Mouse (Mus musculus): ENCODE data around the gene Fa2h.

The Fa2h gene

GRCm38 (mm10) chr8:111393391-111394363, at the start of gene Fa2h:
Gene Fa2h (minus strand): TSS chr8:111393824.
- peak; percentile 90 for DNase-seq

- peak; percentile 71 for DNase-seq
Observed at GRCm38 (mm10) chr8:111439189-111439588, 45.6 kb upstream of the Fa2h start.

DNA sequence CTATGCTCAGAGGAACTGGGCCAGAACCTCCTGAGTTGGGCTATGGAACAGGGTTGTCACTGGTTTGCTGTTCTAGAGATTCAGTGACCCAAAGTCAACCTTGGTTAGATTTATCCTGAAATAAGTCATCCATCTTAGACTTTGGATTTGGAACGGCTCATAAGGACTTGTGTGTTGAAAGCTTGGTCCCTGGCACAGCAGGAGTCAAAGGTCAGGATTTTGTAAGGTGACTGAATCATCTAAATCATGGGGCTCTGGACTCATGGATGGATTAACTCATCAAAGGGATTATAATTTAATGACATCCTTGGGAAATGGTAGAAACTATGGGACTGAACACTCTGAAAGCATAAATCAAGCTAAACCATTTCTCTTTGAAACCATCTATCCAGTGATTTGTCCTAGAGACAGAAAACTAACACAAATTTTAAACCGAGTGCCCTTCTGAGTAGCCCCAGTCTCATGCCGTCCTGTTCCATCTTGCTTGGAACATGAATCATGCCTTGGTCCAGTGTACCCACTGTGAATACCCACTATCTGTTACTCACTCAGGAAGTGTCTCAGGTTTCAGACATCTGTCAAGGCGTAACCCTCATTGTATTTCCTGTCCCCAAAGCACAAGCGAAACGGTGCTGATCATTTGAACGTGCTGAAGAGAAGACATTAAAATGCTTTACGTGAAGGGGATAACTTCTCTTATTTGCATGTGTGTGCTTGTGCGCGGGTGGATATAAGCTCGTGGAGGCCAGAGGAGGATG, 41.6 kb upstream of the Fa2h start:
- peak; percentile 41 for DNase-seq

GRCm38 (mm10) chr8:111424646-111425045, 31.0 kb upstream of the Fa2h start:
- no peak for DNase-seq

DNA sequence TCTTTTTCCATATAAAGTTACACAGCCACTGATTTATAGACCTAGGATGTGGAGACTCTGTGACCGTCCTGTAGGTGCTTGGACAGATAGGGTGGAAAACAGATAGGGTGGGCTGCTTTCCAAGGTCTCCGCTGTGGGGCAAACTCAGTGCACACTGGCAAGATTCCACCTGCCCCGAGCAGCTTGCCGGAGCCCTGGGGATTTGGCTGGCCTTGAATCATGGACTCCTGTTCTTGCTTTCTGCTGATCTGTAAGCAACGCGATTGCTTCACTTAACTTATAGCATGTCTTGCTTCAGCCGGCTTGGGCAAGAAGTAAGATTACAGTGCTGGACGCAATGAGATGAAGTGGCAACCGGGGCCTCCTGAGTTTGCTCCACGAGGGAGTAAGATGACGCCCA, 30.6 kb upstream of the Fa2h start:
- no peak for DNase-seq

GRCm38 (mm10) chr8:111422614-111423013, 29.0 kb upstream of the Fa2h start:
- DNase-seq: no peak

GRCm38 (mm10) chr8:111419171-111419570, 25.5 kb upstream of the Fa2h start:
- no peak for DNase-seq

DNA sequence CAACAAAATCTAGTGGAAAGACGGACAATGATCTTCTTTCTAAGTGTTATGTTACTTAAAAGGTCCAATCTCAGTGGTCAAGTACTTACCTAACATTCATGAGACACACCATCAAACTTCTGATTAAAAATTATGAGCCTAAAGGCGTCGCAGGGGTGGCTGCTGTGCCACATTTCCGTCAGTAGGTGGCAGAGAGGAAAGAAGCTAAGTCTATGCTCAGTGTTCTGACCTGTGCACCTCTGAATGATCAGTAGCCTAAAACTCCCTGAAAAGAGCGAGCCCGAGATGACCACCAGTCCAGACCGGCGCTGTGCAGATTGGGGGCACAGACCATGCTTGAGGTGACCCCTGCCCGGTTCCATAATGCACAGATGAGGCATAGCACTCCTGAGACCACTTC, 25.0 kb upstream of the Fa2h start:
- peak; percentile 16 for DNase-seq

GRCm38 (mm10) chr8:111417222-111417621, 23.6 kb upstream of the Fa2h start:
- no peak for DNase-seq

DNA sequence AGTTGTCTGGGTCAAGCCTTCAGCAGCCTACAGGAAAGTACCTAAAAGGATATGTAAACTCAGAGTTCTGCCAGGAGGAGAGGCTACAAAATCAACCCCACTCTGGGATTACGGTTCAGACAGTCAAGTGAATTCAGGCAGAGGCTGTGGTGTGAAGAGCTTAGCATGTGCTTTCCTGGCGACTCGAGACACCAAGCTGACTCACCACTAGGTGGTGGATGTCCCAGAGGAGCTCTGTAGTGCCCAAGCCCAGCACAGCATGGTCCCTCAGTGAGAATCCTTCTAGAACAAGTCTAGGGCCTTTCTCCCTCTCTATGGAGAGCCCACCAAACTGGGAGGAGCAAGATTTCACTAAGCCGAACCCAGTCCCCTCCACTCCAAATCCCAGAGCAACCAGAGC, 9.8 kb upstream of the Fa2h start:
- no peak for DNase-seq

DNA sequence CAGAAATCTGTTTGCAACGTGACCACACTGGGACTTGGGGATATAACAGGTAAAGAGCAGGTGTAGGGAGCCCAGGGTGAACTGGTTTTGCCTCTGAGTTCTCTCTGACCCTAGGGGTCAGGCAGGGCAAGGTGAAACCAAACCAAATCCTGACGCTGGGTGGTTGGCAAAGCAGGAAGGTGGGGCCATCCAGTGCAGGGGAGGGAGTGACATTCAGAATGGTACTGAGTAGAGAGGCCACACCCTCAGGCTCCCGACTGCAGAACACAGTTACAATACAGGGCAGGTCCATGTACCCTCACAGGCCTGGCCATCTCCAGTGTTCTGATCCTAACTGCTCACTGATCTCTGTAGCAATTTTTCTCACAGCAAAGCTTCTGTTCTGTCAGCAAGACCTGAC, 2.4 kb downstream of the Fa2h start:
- peak; percentile 40 for DNase-seq

DNA sequence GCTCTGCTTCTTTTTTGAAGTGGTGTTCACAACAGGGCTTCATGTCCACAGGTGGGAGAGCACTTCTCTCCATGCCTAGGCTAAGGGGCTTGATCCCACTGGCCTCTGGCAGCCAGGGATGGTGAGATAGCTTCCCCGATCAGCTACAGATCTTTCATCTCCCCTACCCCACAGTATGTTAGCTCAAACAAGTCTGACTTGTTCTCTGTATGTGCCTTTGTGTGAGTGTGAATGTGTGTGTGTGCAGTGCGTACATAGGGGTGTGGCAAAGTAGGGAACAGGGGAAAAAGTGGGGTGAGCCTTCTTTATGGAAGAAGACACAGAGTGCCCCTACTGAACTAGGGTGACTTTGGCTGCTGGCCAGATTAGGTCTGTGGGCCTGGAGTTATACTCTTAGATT, 2.8 kb downstream of the Fa2h start:
- DNase-seq: no peak

- DNase-seq: no peak
Observed at GRCm38 (mm10) chr8:111389581-111389980, 4.0 kb downstream of the Fa2h start.

DNA sequence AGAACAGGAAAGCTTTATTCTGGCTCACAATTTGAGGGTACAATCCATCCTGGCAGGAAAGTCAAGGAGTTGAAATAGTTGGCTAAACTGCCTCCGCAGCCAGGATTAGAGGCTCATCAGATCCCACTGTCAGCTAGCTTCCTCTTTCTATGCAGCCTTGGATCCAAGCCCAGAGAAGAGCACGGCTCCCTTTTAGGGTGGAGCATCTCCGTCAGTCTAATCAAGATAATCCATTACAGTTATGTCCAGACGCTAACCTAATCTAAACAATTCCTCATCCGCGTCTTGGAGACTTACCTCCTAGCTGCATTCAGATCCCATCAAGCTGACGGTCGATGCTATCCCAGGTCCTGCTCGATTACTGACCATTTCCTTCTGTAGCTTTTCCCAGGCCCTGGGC, 7.7 kb downstream of the Fa2h start:
- no peak for DNase-seq

DNA sequence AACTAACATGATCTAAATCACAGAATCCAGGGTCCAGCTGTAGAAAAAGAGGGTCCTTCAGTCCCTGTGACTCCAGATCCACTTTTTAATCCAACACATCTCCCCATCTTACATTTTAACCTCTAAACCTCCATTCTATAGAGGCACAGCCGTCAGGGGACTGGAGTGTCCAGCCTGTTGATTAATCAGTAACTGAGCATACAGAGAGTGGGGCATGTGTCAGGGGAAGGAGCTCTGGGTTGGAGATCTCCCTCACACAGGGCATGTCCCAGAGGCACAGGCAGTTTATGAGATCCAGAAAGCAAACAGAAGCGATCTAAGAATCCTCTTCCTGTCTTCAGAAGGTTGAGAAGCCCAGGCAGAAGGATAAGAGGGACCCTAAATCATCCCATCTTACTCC, 9.0 kb downstream of the Fa2h start:
- DNase-seq: no peak

- no peak for DNase-seq
Observed at GRCm38 (mm10) chr8:111375192-111375591, 18.4 kb downstream of the Fa2h start.

- DNase-seq: no peak
Observed at GRCm38 (mm10) chr8:111369711-111370110, 23.9 kb downstream of the Fa2h start.

GRCm38 (mm10) chr8:111367350-111367749, 26.3 kb downstream of the Fa2h start:
- DNase-seq: no peak

DNA sequence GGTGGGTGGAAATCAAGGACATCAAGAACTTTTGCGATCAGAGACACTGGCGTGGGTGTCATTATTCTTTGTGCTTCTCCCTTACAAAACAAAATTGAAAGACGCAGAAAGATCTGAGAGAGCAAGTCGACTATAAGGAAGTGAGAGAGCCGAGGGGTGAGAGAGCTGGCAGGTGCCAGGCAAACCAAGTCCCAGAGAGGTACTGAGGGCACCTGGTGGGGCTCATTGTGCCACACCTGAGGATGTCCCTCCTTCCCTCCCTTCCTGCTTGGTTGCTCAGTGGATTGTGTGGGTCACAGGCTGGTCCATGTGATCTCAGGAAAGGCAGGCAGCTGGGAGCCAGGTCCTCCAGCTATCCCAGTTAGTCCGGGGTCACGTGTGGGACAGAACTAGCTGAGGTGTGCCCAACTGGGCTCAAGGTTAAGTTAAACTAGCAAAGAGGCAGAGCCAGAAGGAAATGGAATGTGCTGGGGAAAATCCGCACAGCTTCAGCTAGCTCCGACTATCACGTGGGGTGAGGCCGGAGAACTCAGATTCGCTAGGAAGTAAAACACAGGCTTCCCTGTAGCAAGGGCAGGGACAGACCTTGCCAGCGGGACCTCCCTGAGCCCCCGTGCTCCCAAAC, 26.9 kb downstream of the Fa2h start:
- peak; percentile 97 for DNase-seq

- no peak for DNase-seq
Observed at GRCm38 (mm10) chr8:111363489-111363888, 30.1 kb downstream of the Fa2h start.

- peak; percentile 57 for DNase-seq
Observed at GRCm38 (mm10) chr8:111360579-111361209, 32.9 kb downstream of the Fa2h start.

DNA sequence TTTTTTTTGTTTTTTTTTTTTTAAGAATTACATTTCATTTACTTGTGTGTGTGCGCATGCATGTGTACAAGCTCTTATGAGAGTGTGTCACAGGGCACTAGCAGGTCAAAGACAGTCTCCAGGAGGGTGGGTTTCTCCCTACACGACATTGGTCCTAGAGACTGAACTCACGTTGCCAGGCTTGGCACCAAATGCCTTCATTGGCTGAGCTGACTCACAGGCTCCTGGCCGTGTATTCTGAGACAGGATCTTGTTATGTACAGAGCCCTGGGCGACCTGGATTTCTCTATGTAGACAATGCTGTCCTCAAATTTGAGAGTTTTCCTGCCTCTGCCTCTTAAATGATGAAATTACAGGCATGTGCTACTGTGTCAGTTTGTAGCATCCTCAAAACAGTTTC, 33.7 kb downstream of the Fa2h start:
- DNase-seq: no peak

DNA sequence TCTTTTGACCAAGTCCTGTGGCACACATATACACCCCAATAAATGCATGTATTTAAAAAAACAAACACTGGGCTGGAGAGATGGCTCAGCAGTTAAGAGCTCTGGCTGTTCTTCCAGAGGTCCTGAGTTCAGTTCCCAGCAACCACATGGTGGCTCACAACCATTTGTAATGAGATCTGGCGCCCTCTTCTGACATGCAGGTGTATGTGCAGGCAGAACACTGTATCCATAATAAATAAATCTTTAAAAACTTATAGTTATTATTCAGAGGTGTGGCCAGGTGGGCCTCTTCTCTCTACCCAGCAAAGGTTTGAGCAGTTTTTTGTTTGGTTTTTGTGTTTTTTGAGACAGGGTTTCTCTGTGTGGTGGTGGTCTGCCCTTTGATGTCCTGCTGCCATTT, 34.7 kb downstream of the Fa2h start:
- DNase-seq: no peak
